Mouse (Mus musculus): ENCODE data around the gene Vwa8. TPM values are rescaled to one million over a fixed set of nuclear protein-coding genes. Genes with fewer than 3 reads are reported as not detected.

Gene Vwa8
- polyA plus RNA-seq, 1 experiment from 2014 or later = 10.0 TPM

DNA sequence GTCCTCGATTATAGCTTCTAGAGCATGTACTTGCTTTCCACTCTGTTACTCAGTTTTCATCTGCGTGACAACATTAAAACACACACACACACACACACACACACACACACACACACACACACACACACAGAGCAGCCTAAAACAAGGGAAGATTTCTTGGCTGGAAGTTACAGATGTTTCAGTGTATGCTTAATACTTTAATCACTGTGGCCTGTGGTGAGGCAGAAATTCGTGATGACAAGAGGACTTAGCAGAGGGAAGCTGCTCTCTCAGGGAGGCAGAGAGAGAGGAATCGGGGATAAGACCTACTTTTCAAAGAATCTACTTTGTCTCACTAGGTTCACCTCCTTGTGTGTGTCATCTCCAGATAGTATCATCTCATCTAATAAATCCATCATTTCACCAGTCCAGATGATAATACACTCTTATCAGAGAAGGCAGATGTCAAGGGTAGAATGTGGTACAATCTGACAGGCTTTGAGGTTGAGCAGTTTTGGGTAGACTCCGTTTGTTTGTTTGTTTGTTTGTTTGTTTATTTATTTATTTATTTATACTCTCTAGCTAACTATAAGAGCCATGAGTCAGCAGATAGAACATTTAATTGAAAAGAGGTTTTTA, 1.2 kb downstream of the Vwa8 start:
- Histone ChIP-seq H3K9ac (no peak overlapping the region), H3K27me3 (no peaks in the 10 kb centered on the region), H3K27ac (no peak overlapping the region), H3K36me3 (no peaks in the 10 kb centered on the region), H3K4me2 (replicated peaks) (peak overlapping the region; percentile 75), H3K9me3 (replicated peaks) (no peaks in the 10 kb centered on the region), H3K4me1 (peaks cover 10% of the 10 kb centered on the region), H3K4me3 (no peak overlapping the region)
- WGBS = 56% methylated on average over 5 of the region's 5 CpGs
- no peak for ATAC-seq (ENCODE audit: low FRiP score)

DNA sequence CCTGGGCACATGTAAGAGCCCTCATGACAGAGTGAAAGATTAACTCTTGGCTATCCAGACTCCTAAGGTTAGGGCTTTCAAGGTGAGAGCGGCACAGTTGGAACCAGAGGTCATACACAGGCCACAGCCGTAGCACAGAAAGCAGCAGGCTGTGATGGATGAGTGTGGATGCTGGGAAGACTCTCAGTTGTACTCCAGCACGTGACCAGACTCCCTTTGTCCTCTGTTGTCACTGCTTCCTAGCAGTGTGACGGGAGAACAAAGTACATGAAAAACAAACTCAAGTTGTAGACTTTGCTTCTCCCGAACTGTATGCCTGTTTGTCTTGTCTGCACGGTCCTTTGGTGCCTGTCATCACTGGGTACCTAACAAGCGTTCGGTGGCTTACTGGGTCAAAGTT, 1.8 kb downstream of the Vwa8 start:
- peak overlapping the region; percentile 19; the same call in 1 of the 2 replicates for H3K4me2 ChIP-seq (replicated peaks)
- peak; percentile 57 for ATAC-seq (ENCODE audit: low FRiP score)
- peaks cover 10% of the 10 kb centered on the region for H3K4me1 ChIP-seq
- H3K9ac ChIP-seq = no peak overlapping the region
- H3K27me3 ChIP-seq = no peaks in the 10 kb centered on the region
- no peak overlapping the region for H3K4me3 ChIP-seq
- 10% methylated on average over 8 of the region's 8 CpGs for WGBS
- no peak overlapping the region for H3K27ac ChIP-seq
- H3K9me3 ChIP-seq (replicated peaks) = no peaks in the 10 kb centered on the region
- no peaks in the 10 kb centered on the region for H3K36me3 ChIP-seq

DNA sequence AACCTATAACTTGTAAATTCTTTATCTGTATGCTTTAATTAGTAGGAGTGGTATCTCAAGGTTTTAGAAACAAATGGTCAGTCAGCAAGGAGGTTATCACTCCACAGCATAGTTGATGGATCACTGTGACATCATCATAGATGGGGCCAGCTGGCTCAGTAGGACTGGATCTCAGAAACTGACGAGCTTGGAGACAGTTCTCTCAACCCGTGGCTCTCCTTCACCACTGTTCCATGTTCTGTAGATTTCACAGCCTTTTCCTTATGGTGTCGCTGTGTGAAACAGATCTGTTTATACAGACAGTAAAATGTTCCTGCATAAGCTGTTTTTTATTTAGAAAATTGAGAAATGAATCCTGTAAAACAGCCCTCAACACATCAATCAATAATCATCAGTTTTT, 2.5 kb downstream of the Vwa8 start:
- Histone ChIP-seq H3K4me2 (replicated peaks) (no peak overlapping the region), H3K9ac (no peak overlapping the region), H3K4me1 (peaks cover 10% of the 10 kb centered on the region), H3K27ac (no peak overlapping the region), H3K4me3 (no peak overlapping the region), H3K9me3 (replicated peaks) (no peaks in the 10 kb centered on the region), H3K36me3 (no peaks in the 10 kb centered on the region), H3K27me3 (no peaks in the 10 kb centered on the region)
- no peak for ATAC-seq (ENCODE audit: low FRiP score)
- WGBS = 52% methylated on average over 3 of the region's 3 CpGs

DNA sequence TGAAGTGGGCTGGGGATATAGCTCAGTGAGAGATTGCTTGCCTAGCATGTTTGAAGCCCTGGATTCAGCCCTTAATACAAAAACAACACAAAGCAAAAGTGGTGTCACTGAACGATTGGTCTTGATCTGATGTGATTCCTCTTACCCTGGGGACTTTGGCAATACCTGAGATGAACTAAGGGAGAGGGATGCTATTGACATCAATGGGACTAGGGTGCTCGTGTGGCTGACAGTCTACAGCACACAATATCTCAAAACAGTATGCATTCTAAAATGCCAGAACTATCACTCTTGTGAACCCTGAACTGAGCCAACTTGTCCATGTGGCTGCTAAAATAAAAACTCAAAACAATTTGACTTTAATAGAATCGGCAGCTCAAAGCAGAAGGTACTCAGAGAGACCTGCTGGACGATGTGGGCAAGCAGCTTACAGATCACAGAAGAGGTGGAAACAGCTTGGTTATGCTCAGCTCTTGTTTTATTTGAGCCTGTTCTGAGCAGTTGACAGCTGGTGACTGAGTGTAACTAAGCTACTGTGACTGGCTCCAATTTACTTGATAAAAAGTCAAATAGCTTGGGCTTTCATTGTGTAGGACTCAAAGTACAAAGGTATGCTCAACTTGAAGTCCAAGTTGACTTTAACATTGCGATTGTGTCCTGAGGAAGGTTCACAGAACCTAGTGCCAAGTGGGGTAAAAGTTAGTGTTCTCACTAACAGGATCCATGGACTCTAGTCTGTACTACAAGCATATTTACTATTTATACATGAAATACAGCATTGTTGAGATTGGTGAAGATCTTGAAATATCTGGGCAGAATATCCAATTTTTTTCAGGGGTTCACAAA, 3.8 kb downstream of the Vwa8 start:
- Histone ChIP-seq H3K4me2 (replicated peaks) (no peak overlapping the region), H3K4me1 (peaks cover 10% of the 10 kb centered on the region), H3K27ac (no peak overlapping the region), H3K27me3 (no peaks in the 10 kb centered on the region), H3K9ac (no peak overlapping the region), H3K36me3 (no peaks in the 10 kb centered on the region), H3K4me3 (no peak overlapping the region), H3K9me3 (replicated peaks) (no peaks in the 10 kb centered on the region)
- WGBS = 65% methylated on average over 5 of the region's 5 CpGs
- no peak for ATAC-seq (ENCODE audit: low FRiP score)

DNA sequence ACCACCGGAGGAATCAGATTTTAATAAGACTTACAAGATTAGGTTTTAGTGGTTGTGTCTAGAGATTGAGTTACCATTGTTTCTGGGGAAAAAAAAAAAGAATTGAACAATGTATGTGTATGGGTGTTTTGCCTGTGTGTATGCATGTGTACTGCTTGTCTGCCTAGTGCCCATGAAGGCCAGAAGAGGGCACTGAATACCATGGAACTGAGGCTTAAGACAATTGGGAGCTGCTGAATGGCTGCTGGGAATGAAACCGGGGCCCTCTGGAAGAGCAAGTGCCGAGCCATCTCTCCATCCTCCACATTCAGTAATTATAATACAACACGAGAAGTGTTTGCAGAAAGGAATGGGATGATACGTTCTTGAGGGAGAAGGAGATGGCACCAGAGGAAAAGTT, 12.3 kb downstream of the Vwa8 start:
- no peaks in the 10 kb centered on the region for H3K4me1 ChIP-seq
- H3K9me3 ChIP-seq (replicated peaks) = no peaks in the 10 kb centered on the region
- H3K4me3 ChIP-seq = no peak overlapping the region
- H3K27ac ChIP-seq = no peak overlapping the region
- H3K27me3 ChIP-seq = no peaks in the 10 kb centered on the region
- ATAC-seq (ENCODE audit: low FRiP score) = no peak
- H3K36me3 ChIP-seq = no peaks in the 10 kb centered on the region
- H3K9ac ChIP-seq = no peak overlapping the region
- H3K4me2 ChIP-seq (replicated peaks) = no peak overlapping the region
- 93% methylated on average over 5 of the region's 5 CpGs for WGBS

DNA sequence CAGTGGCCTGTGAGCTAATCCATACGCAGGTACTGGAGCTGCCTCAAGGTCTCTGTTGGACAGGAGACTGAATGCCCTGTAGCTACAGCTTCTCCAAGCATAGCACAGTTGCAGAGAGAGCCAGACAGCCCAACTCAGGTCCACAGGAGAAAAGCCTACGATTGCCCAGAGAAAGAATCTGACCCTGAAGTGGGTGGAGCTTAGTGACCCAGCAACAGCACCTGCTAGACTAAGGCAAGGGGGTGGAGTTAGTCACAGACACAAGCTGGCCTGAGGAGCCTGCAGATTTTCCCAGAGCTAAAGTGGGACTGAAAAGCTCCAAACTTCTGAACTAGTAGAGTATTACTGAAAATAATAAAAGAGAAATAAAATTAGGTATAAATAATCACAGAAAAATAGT, 21.2 kb downstream of the Vwa8 start:
- no peak for ATAC-seq (ENCODE audit: low FRiP score)
- Histone ChIP-seq H3K4me3 (no peak overlapping the region), H3K9me3 (replicated peaks) (0 out of 2 replicates have a peak, but pooled peaks cover 5% of the 10 kb centered on the region), H3K36me3 (peaks cover 4% of the 10 kb centered on the region; the same call in 1 of the 2 replicates), H3K27me3 (no peaks in the 10 kb centered on the region), H3K4me1 (no peaks in the 10 kb centered on the region), H3K27ac (no peak overlapping the region), H3K4me2 (replicated peaks) (no peak overlapping the region), H3K9ac (no peak overlapping the region)
- WGBS = 38% methylated on average over 2 of the region's 2 CpGs

DNA sequence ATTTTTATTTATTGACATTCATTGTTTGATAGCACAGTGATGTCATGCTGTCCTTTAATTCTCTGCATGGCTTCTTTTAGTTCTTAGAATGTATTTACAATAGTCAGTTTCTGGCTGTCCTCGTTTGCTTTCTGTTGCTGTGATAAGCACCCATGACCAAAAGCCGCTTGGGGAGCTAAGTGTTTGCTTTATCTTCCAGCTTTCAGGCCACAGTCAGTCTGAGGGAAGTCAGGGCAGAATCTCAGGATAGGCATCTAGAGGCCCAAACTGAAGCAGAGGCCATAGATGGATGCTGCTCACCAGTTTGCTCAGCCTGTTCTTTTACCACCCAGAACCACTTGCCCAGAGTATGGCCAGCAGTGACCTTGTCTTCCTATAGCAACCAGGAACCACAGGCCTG, 28.3 kb downstream of the Vwa8 start:
- 79% methylated on average over 2 of the region's 2 CpGs for WGBS
- Histone ChIP-seq H3K27me3 (no peaks in the 10 kb centered on the region), H3K36me3 (peaks cover 4% of the 10 kb centered on the region; the same call in 1 of the 2 replicates), H3K4me3 (no peak overlapping the region), H3K27ac (no peak overlapping the region), H3K4me2 (replicated peaks) (no peak overlapping the region), H3K4me1 (peaks cover 6% of the 10 kb centered on the region; the same call in 1 of the 2 replicates), H3K9me3 (replicated peaks) (0 out of 2 replicates have a peak, but pooled peaks cover 5% of the 10 kb centered on the region), H3K9ac (no peak overlapping the region)
- no peak for ATAC-seq (ENCODE audit: low FRiP score)

DNA sequence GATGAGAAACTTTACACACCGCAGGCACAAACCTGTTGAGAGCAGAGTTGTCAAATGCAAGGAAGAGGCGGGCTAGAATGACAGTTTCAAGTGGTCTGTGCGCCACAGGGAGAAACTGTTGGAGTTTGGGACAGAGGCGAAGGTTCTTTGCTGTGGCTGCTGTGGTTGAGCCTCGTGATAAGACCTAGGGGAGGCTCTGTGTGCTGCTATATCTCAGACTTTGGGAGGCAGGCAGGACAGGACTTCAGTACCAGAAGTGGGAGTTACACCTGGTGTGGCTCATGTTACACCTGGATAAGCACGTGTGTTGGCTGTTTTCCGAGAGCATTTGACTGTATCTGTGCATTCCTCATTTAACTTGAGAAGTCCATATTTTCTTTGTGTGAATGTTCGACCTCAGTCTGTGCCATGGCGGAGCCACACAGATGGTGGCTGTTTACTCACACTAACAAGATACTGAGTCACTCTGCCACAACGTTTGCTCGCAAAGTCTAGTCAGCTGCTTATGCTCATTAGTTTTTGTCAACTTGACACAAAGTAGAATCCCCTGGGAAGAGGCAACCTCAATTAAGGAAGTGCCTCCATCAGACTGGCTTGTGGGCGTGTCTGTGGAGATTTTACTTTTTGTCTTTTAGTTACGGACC, 29.7 kb downstream of the Vwa8 start:
- H3K27ac ChIP-seq = no peak overlapping the region
- no peak overlapping the region for H3K4me3 ChIP-seq
- no peak for ATAC-seq (ENCODE audit: low FRiP score)
- no peak overlapping the region for H3K4me2 ChIP-seq (replicated peaks)
- H3K9me3 ChIP-seq (replicated peaks) = no peaks in the 10 kb centered on the region
- no peaks in the 10 kb centered on the region for H3K27me3 ChIP-seq
- WGBS = 76% methylated on average over 13 of the region's 13 CpGs
- no peaks in the 10 kb centered on the region for H3K36me3 ChIP-seq
- H3K9ac ChIP-seq = no peak overlapping the region
- H3K4me1 ChIP-seq = peaks cover 6% of the 10 kb centered on the region; the same call in 1 of the 2 replicates

DNA sequence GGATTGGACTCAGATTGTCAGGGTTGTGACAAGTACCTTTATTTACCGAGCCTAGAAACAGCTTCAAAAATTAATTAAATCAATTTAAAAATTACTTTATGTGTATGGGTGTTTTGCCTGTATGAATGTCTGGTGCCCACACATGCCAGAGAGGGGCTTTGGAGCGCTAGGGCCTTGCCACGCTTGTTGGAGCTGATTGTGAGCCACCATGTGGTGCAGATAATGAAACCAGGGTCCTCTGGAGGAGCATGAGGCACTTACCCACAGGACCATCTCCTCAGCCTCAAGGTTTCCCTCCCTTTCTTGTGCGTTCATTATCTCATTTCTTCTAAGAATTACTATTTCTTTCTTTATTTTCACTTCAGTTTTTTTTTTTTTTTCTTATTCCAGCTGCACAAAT, 32.0 kb downstream of the Vwa8 start:
- Histone ChIP-seq H3K27me3 (no peaks in the 10 kb centered on the region), H3K4me1 (peaks cover 9% of the 10 kb centered on the region; the same call in 1 of the 2 replicates), H3K27ac (no peak overlapping the region), H3K4me3 (no peak overlapping the region), H3K36me3 (no peaks in the 10 kb centered on the region), H3K9ac (no peak overlapping the region), H3K9me3 (replicated peaks) (no peaks in the 10 kb centered on the region), H3K4me2 (replicated peaks) (no peak overlapping the region)
- ATAC-seq (ENCODE audit: low FRiP score) = no peak
- 79% methylated on average over 4 of the region's 4 CpGs for WGBS

DNA sequence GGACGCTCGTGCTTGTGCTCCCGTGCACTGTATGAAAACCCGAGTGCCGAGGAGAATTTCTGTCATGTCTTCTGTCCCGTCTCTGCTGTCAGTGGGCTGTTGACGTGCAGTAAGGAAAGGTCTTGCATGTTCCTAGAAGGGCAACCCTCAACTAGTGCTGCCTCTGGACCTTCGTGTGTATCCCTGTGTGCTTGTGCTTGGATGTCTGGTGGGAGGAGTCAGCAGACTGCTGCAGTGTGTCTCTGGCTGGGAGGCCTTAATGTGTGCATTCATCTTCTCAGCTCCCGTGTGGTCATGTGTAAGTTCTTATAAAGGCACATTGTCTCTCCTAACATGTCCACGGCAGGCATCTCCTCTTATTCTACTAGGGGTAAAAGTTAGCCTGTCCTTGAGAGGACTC, 32.7 kb downstream of the Vwa8 start:
- no peak overlapping the region for H3K4me2 ChIP-seq (replicated peaks)

DNA sequence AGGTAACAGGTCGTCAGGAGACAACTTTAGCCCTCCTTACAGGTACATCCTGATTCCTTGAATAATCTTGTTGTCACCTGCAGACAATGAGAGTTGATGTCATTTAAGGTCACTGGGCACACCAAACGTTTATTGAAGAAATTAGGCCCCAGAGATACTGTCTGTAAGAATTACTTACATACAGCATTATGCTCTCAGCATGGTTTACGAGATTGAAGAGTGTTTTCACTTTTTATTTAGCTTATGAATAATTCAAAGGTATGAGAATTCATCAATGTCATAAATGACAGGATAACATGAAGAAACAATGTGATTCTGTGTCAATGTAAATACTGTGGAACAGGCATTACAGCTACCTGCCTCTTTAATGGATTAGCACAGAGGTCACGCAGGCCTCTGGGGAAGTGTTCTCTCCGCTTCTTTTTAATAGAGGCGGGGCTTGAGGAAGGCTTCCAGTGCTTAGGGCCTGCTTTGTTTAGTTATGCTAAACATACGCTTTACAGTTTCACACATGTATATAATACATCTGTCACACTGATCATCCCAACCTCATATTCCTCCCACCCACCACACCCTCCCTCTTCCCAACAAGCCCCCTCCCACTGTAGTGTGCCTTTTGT, 37.2 kb downstream of the Vwa8 start:
- Histone ChIP-seq H3K36me3 (no peaks in the 10 kb centered on the region), H3K4me2 (replicated peaks) (no peak overlapping the region), H3K9me3 (replicated peaks) (no peaks in the 10 kb centered on the region), H3K9ac (no peak overlapping the region), H3K27ac (no peak overlapping the region), H3K4me1 (peaks cover 17% of the 10 kb centered on the region), H3K4me3 (no peak overlapping the region), H3K27me3 (no peaks in the 10 kb centered on the region)
- ATAC-seq (ENCODE audit: low FRiP score) = peak; percentile 64
- WGBS = 51% methylated on average over 7 of the region's 7 CpGs

More for the DNA sequence above, 32.7 kb downstream of the Vwa8 start:
- Histone ChIP-seq H3K27me3 (no peaks in the 10 kb centered on the region), H3K36me3 (no peaks in the 10 kb centered on the region), H3K9me3 (replicated peaks) (no peaks in the 10 kb centered on the region), H3K9ac (no peak overlapping the region), H3K4me1 (peaks cover 15% of the 10 kb centered on the region), H3K27ac (no peak overlapping the region), H3K4me3 (no peak overlapping the region)
- WGBS = 60% methylated on average over 10 of the region's 10 CpGs
- ATAC-seq (ENCODE audit: low FRiP score) = no peak

DNA sequence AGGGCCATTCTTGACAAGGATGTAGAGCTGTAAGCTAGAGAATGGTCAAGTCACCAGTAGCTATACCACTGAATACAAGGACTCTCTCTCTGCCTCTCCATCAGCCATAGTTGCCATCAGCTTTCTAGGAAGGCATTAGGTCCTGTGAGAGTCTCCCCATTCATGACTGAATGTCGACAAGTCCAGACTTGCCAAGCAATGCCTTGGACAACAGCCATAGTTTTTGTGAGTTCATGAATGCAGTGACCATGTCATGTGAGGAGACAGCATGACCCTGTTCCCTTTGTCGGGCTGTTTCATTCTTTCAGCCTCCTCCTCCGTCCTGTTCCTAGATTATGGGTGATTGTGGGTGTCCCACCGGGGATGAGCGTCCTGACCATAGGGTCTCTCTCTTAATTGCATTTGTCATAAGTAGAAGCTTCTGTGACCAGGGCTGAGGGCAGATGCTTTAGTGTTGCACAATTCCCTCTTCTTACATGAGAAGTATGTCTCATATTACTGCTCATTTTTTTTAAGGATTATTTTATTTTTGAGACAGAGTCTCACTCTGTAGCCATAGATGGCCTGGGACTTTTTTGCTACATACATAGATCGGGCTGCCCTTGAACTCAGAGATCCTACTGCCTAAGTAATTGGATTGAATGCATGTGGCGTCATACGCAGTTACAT, 37.8 kb downstream of the Vwa8 start:
- WGBS = 84% methylated on average over 8 of the region's 8 CpGs
- no peak overlapping the region for H3K27ac ChIP-seq
- H3K4me2 ChIP-seq (replicated peaks) = no peak overlapping the region
- H3K9ac ChIP-seq = no peak overlapping the region
- peaks cover 14% of the 10 kb centered on the region for H3K4me1 ChIP-seq
- no peak overlapping the region for H3K4me3 ChIP-seq
- H3K36me3 ChIP-seq = no peaks in the 10 kb centered on the region
- no peak; the same call in 1 of the 2 replicates for ATAC-seq (ENCODE audit: low FRiP score)
- H3K9me3 ChIP-seq (replicated peaks) = no peaks in the 10 kb centered on the region
- no peaks in the 10 kb centered on the region for H3K27me3 ChIP-seq
